Mouse (Mus musculus): ENCODE data around the gene Nrtn. TPM values are rescaled to one million over a fixed set of nuclear protein-coding genes. Genes with fewer than 3 reads are reported as not detected.

Gene Nrtn
- polyA plus RNA-seq, 1 experiment, result not detected

GRCm38 (mm10) chr17:56708692-56709091 lies 48.6 kb downstream of the Nrtn start:
- TF ChIP-seq POLR2A (IDR thresholded peaks at IDR 0.05; ENCODE audit: borderline replicate concordance, control insufficient read depth, low read depth, low read length), result no peak
- TF ChIP-seq CTCF (IDR thresholded peaks at IDR 0.05; ENCODE audit: control insufficient read depth, insufficient read depth, low read length), result no peak
- Histone ChIP-seq H3K4me1 (ENCODE audit: control insufficient read depth, insufficient read depth, low read length) (no peaks in the 10 kb centered on the region), H3K4me3 (replicated peaks; ENCODE audit: control insufficient read depth, low read depth, low read length) (no peak overlapping the region), H3K27ac (ENCODE audit: control insufficient read depth, insufficient read depth, low read depth, low read length, poor library complexity) (no peak overlapping the region)
- 83% methylated on average over 4 of the region's 4 CpGs for WGBS

GRCm38 (mm10) chr17:56706515-56706914 lies 50.8 kb downstream of the Nrtn start:
- TF ChIP-seq CTCF (IDR thresholded peaks at IDR 0.05; ENCODE audit: control insufficient read depth, insufficient read depth, low read length) (no peak), POLR2A (IDR thresholded peaks at IDR 0.05; ENCODE audit: borderline replicate concordance, control insufficient read depth, low read depth, low read length) (no peak)
- H3K27ac ChIP-seq (ENCODE audit: control insufficient read depth, insufficient read depth, low read depth, low read length, poor library complexity), result no peak overlapping the region
- WGBS, result 77% methylated on average over 1 of the region's 1 CpGs
- H3K4me3 ChIP-seq (replicated peaks; ENCODE audit: control insufficient read depth, low read depth, low read length), result no peak overlapping the region
- no peaks in the 10 kb centered on the region for H3K4me1 ChIP-seq (ENCODE audit: control insufficient read depth, insufficient read depth, low read length)

- 88% methylated on average over 4 of the region's 4 CpGs for WGBS
- TF ChIP-seq CTCF (IDR thresholded peaks at IDR 0.05; ENCODE audit: control insufficient read depth, insufficient read depth, low read length), result no peak
- TF ChIP-seq POLR2A (IDR thresholded peaks at IDR 0.05; ENCODE audit: borderline replicate concordance, control insufficient read depth, low read depth, low read length), result no peak
- H3K4me1 ChIP-seq (ENCODE audit: control insufficient read depth, insufficient read depth, low read length), result no peaks in the 10 kb centered on the region
These were observed 54.3 kb downstream of the Nrtn start for GRCm38 (mm10) chr17:56703038-56703437.

More at GRCm38 (mm10) chr17:56703038-56703437, 54.3 kb downstream of the Nrtn start:
- H3K27ac ChIP-seq (ENCODE audit: control insufficient read depth, insufficient read depth, low read depth, low read length, poor library complexity), result no peak overlapping the region
- H3K4me3 ChIP-seq (replicated peaks; ENCODE audit: control insufficient read depth, low read depth, low read length), result no peak overlapping the region

Other genes starting within 250 kb of the Nrtn start
- not detected in 2 replicates for gene Znrf4, start 245.1 kb downstream of the Nrtn start, polyA plus RNA-seq (2011; ENCODE audit: insufficient read depth, insufficient read length, low replicate concordance, missing spikeins)
- gene Gm20219, start 203.1 kb downstream of the Nrtn start, polyA plus RNA-seq (2011; ENCODE audit: insufficient read depth, insufficient read length, low replicate concordance, missing spikeins), result 2.6 and 4.0 TPM in 2 replicates
- 251 and 400 TPM in 2 replicates for gene Safb2, start 172.9 kb downstream of the Nrtn start, polyA plus RNA-seq (2011; ENCODE audit: insufficient read depth, insufficient read length, low replicate concordance, missing spikeins)
- gene Safb, start 172.7 kb downstream of the Nrtn start, polyA plus RNA-seq (2011; ENCODE audit: insufficient read depth, insufficient read length, low replicate concordance, missing spikeins), result 94.9 and 178 TPM in 2 replicates
- 44.0 and 94.1 TPM in 2 replicates for gene 2410015M20Rik, start 147.8 kb downstream of the Nrtn start, polyA plus RNA-seq (2011; ENCODE audit: insufficient read depth, insufficient read length, low replicate concordance, missing spikeins)
- gene Rpl36, start 144.1 kb downstream of the Nrtn start, polyA plus RNA-seq (2011; ENCODE audit: insufficient read depth, insufficient read length, low replicate concordance, missing spikeins), result 407 and 414 TPM in 2 replicates
- gene Lonp1, start 130.6 kb downstream of the Nrtn start, polyA plus RNA-seq (2011; ENCODE audit: insufficient read depth, insufficient read length, low replicate concordance, missing spikeins), result 19.7 and 29.5 TPM in 2 replicates
- not detected in 2 replicates for gene Catsperd, start 129.4 kb downstream of the Nrtn start, polyA plus RNA-seq (2011; ENCODE audit: insufficient read depth, insufficient read length, low replicate concordance, missing spikeins)
- 36.4 and 52.9 TPM in 2 replicates for gene Ranbp3, start 84.2 kb downstream of the Nrtn start, polyA plus RNA-seq (2011; ENCODE audit: insufficient read depth, insufficient read length, low replicate concordance, missing spikeins)
- gene Ndufa11, start 39.8 kb downstream of the Nrtn start, polyA plus RNA-seq (2011; ENCODE audit: insufficient read depth, insufficient read length, low replicate concordance, missing spikeins), result 136 and 211 TPM in 2 replicates
- 3.1 and 5.8 TPM in 2 replicates for gene Vmac, start 39.5 kb downstream of the Nrtn start, polyA plus RNA-seq (2011; ENCODE audit: insufficient read depth, insufficient read length, low replicate concordance, missing spikeins)
- 15.8 and 51.0 TPM in 2 replicates for gene Dus3l, start 7.2 kb upstream of the Nrtn start, polyA plus RNA-seq (2011; ENCODE audit: insufficient read depth, insufficient read length, low replicate concordance, missing spikeins)
- gene Prr22, start 12.7 kb upstream of the Nrtn start, polyA plus RNA-seq (2011; ENCODE audit: insufficient read depth, insufficient read length, low replicate concordance, missing spikeins), result 1.7 and 1.9 TPM in 2 replicates
- gene Rfx2, start 73.5 kb upstream of the Nrtn start, polyA plus RNA-seq (2011; ENCODE audit: insufficient read depth, insufficient read length, low replicate concordance, missing spikeins), result 16.2 and 18.2 TPM in 2 replicates
- not detected in 2 replicates for gene Acsbg2, start 116.9 kb upstream of the Nrtn start, polyA plus RNA-seq (2011; ENCODE audit: insufficient read depth, insufficient read length, low replicate concordance, missing spikeins)
- gene 1700061G19Rik, start 117.9 kb upstream of the Nrtn start, polyA plus RNA-seq (2011; ENCODE audit: insufficient read depth, insufficient read length, low replicate concordance, missing spikeins), result 0.92 TPM in 1 of 2 replicates, not detected in the other
- 12.1 and 17.3 TPM in 2 replicates for gene Mllt1, start 177.9 kb upstream of the Nrtn start, polyA plus RNA-seq (2011; ENCODE audit: insufficient read depth, insufficient read length, low replicate concordance, missing spikeins)
- not detected in 2 replicates for gene Acer1, start 224.6 kb upstream of the Nrtn start, polyA plus RNA-seq (2011; ENCODE audit: insufficient read depth, insufficient read length, low replicate concordance, missing spikeins)
- 23.7 and 43.4 TPM in 2 replicates for gene Clpp, start 232.8 kb upstream of the Nrtn start, polyA plus RNA-seq (2011; ENCODE audit: insufficient read depth, insufficient read length, low replicate concordance, missing spikeins)
- 4.4 and 11.1 TPM in 2 replicates for gene Alkbh7, start 239.8 kb upstream of the Nrtn start, polyA plus RNA-seq (2011; ENCODE audit: insufficient read depth, insufficient read length, low replicate concordance, missing spikeins)
- gene Pspn, start 242.5 kb upstream of the Nrtn start, polyA plus RNA-seq (2011; ENCODE audit: insufficient read depth, insufficient read length, low replicate concordance, missing spikeins), result not detected in 2 replicates